Mouse (Mus musculus) Patski (cell line): ENCODE results near the gene Foxs1. TPM values are rescaled to one million over a fixed set of nuclear protein-coding genes. Genes with fewer than 3 reads are reported as not detected.

Experiments
- ATAC-seq: fragments of 100-300 bp; one replicate; pipeline ENCODE4 v1.8.0; 2021
- CTCF ChIA-PET: fragments of 350-600 bp; sonication (Branson Sonifier 250); formaldehyde crosslinking; loops from one replicate; lab custom pipeline; 2022; ENCODE audit warnings: inconsistent platforms; lab: Charles Lee
- POLR2A ChIA-PET: fragments of 350-600 bp; sonication (Branson Sonifier 250); formaldehyde crosslinking; loops from one replicate; lab custom pipeline; 2022; ENCODE audit warnings: antibody characterized with exemption, inconsistent platforms; lab: Charles Lee
- DNase-seq: peaks from one replicate; pipeline ENCODE4 v3.0.0-alpha.2; 2011; ENCODE audit warnings: low read depth, low spot score
- H3K27me3 ChIP-seq: fragments of 371-371 bp; one replicate; pipeline ENCODE4 v1.5.1; 2021
- CTCF ChIP-seq: fragments of 100-300 bp; IDR thresholded peaks from one replicate; pipeline ENCODE4 v1.5.1; 2021
- in situ Hi-C: fragments of 300-500 bp; cut with MboI; formaldehyde crosslinking; loops from 3 replicates; pipeline ENCODE4 v1.11.1; 2018; ENCODE audit warnings: low pct_unique_long_range_greater_than_20kb, mixed read lengths
- polyA plus RNA-seq: library from polyadenylated mRNA; unstranded; gene quantifications from one replicate; pipeline ENCODE4 v1.2.3, GENCODE M21; 2021

Gene Foxs1
- polyA plus RNA-seq = 0.04 TPM

GRCm38 (mm10) chr2:152933048-152933447 is at the start of gene Foxs1:
TSS of gene Foxs1 (minus strand) at chr2:152933208.
- DNase-seq = no peak
- TF ChIP-seq CTCF = no peak
- ATAC-seq = no peak
- no peaks in the 10 kb centered on the region for H3K27me3 ChIP-seq
- POLR2A ChIA-PET = interaction anchor here (0.7 to 0.8 kb wide), 2 partner anchors 12 to 38 kb away, joined by 3 read pairs; no protein-coding TSS in a partner anchor
- CTCF ChIA-PET = interaction anchor here (0.9 to 2.4 kb wide), 6 partner anchors 9 to 109 kb away, joined by 3 to 8 read pairs (median 4); no protein-coding TSS in a partner anchor
- in situ Hi-C loops = no loop called here

DNA sequence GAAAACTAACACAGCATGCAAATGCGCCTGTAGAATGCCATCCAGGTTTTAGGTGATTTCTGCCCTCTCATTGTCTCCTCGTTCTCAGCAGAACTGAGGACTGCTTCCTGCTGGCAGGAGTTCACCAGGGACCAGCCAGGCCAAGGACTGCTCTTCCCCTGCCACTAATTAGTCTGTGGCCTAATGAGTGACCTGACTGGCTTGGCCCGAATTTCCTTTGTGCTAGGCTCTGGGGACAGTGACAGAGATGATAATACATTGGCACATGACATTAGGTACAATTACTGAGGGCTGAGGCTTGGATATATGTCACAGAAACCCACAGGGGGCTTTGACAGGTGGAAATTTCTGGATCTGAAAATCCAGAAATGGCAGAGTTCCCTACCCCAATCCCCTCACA is 44.0 kb upstream of the Foxs1 start:
- H3K27me3 ChIP-seq = no peaks in the 10 kb centered on the region
- no peak for TF ChIP-seq CTCF
- POLR2A ChIA-PET = no interaction called here
- no peak for ATAC-seq
- in situ Hi-C loops = no loop called here
- CTCF ChIA-PET = no interaction called here
- no peak for DNase-seq

- ChIA-PET POLR2A (no interaction called here), CTCF (no interaction called here)
- ATAC-seq = no peak
- DNase-seq = peak; percentile 59
- in situ Hi-C loops = no loop called here
- no peak for TF ChIP-seq CTCF
- H3K27me3 ChIP-seq = no peaks in the 10 kb centered on the region
These were observed 32.5 kb upstream of the Foxs1 start for GRCm38 (mm10) chr2:152965555-152965954.

DNA sequence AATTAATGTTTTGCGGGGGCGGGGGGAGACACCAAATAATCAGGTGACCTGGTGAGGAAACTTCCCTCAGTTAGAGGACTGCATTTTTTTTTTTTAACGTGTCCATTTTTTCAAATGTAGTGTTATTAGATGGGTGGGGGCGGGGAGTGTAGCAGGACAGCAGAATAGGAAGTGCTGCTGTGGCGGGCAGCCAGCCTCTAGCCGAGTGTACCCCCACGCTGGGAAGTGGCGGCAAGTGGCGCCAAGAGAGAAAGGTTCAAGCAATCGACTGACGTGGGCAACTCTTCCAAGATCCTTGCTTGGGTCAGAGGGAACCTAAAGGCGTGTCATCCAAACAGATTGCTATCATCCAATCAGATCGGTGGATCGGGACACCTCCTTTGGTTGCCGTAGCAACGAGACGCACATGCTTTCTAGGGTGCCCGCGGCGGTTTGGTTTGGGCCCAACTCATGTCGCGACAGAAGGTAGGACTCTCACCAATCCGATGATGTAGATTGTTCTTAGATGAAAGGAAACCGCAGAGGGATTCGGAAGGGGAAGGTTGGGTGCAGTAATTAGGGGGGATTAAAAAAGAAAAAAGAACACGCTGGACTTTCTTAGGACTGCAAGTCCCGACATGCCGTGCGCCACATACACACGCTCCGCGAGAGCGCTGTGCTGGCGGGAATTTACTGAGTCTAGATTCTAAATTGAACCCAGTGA is 29.2 kb upstream of the Foxs1 start, which contains the start of gene Ttll9:
Ttll9 (plus strand) TSS at position 395 of the 703 bp plus-strand sequence.
- H3K27me3 ChIP-seq = peaks cover 12% of the 10 kb centered on the region
- TF ChIP-seq CTCF = no peak
- POLR2A ChIA-PET = no interaction called here
- DNase-seq = no peak
- peak; percentile 65 for ATAC-seq
- CTCF ChIA-PET = no interaction called here
- in situ Hi-C loops = no loop called here

GRCm38 (mm10) chr2:152958116-152958515 is 25.1 kb upstream of the Foxs1 start:
- POLR2A ChIA-PET = interaction anchor here (0.6 kb wide), 1 partner anchor 645 kb away, joined by 3 read pairs; no protein-coding TSS in a partner anchor
- no peak for DNase-seq
- no peak for TF ChIP-seq CTCF
- ATAC-seq = no peak
- in situ Hi-C loops = no loop called here
- CTCF ChIA-PET = no interaction called here
- H3K27me3 ChIP-seq = peaks cover 27% of the 10 kb centered on the region

DNA sequence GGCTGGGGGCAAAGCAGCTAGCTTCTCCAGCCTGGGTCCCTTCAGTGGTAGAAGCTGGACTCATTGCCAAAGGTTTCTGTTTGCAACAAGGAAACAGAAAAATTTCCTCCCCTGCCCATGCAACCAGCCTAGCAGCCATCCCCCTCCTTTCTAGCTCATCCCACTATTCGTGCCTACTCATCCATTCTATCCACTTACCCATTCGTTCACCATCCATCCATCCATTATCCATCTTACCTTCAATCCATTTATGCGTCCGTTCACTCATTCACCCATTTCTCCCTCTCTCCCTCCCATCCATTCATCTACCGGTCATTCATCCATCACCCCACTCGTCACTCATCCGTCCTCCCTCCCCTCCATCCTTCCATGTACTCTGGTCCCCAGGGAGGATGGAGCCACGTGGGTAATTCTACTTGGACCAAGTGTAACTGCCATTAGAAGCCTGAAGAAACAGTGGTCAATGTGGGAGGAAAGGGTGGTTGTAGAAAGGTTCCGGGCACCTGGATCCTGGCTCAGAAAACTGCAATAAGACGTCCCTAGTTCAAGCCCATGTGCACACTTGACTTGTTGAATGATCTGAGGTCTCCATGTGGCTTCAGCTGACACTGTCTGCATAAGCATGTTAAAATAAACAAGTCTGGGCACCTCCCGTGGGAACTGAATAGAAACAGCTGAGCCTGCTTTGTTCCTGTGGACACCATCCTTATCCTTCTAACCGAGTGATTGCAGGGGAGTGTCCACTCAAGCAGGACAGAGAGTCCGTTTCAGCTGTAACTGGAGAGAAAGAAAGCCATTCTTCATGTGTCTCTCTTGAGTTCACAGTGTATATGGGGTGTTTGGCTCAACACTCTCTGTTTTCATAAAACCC is 19.1 kb upstream of the Foxs1 start:
- no peak for DNase-seq
- CTCF ChIA-PET = no interaction called here
- POLR2A ChIA-PET = no interaction called here
- in situ Hi-C loops = no loop called here
- ATAC-seq = no peak
- peaks cover 39% of the 10 kb centered on the region for H3K27me3 ChIP-seq
- no peak for TF ChIP-seq CTCF

DNA sequence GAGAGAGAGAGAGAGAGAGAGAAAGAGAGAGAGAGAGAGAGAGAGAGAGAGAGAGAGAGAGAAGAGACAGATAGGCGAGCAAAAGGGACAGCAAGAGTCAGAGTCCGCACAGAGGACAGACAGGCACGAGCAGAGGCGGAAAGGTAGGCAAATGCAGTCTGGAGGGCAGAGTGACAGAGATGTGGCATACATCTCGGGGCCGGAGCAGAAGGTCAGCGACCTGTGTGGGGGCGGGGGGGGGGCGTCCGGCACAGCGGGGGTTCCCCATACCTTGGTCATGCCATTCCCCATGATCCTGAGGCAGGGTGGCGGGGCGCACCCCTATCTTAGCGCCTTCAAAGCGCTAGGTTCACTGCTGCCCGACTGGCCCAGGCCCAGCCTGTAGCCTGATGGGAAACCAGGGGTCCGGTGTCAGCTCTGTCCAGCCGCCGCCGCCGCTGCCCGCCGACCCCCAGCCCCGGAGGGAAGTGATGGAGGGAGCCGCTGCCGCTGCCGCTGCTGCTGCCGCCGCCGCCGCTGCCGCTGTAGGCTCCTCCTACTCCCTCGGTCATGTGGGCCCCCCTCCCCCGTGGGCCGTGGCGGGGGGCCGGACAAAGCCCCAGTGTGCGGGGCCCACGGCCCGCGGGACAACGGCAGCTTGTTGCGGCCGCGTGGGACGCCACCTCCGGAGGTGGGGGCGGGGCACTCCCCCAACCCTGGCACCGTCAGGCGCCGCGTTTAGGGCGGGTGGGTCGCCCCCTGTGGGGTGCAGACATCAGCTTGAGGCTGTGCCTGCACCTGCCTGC is 18.2 kb upstream of the Foxs1 start, which contains the start of gene Dusp15:
Dusp15 (minus strand) TSS at position 634 of the 785 bp plus-strand sequence.
- no peak for TF ChIP-seq CTCF
- peak; percentile 41 for ATAC-seq
- ChIA-PET CTCF (no interaction called here), POLR2A (no interaction called here)
- peaks cover 39% of the 10 kb centered on the region for H3K27me3 ChIP-seq
- in situ Hi-C loops = no loop called here
- no peak for DNase-seq

DNA sequence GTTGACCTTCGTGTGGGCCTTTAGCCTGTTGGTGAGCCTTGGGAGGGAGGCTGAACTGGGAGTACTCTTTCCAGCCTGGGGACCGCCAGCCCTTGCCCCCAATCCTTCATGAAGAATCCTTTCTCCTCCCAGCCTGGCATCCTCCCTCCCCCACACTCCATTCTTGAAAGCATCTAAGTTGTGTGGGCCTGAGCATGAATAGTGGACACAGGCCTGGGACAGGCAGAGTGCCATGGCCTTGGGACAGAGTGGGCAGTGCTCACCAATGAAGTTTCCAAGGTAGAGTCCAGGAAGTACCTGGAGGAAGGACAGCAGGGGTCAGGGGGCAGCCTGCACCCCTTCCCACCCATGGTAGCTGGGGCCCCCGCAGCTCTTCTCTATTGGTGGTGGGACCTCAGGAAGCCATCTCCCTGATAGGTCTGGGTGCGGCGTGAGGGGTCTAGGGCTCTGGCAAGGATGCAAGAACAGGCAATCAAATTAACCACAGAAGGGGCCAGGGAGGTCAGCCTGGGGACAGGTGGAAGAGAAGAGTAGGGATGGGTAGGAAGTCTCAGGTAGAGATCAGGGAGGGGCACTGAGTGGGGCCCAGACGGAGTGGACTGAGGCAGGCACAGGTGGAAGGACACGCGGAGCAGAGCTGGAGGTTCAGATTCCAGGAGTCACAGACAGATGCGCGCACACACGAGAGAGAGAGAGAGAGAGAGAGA is 17.5 kb upstream of the Foxs1 start:
- no peak for DNase-seq
- in situ Hi-C loops = no loop called here
- POLR2A ChIA-PET = no interaction called here
- peaks cover 40% of the 10 kb centered on the region for H3K27me3 ChIP-seq
- CTCF ChIA-PET = no interaction called here
- ATAC-seq = no peak
- TF ChIP-seq CTCF = no peak

- no peak for ATAC-seq
- peaks cover 45% of the 10 kb centered on the region for H3K27me3 ChIP-seq
- POLR2A ChIA-PET = no interaction called here
- CTCF ChIA-PET = interaction anchor here (2.5 kb wide), 1 partner anchor 64 kb away, joined by 5 read pairs; no protein-coding TSS in a partner anchor
- in situ Hi-C loops = no loop called here
- no peak for DNase-seq
- no peak for TF ChIP-seq CTCF
These were observed 15.5 kb upstream of the Foxs1 start for GRCm38 (mm10) chr2:152948438-152949020.
